Mouse (Mus musculus) lung, embryonic 14.5 days (tissue): ENCODE data around the gene Hcn4. TPM values are rescaled to one million over a fixed set of nuclear protein-coding genes. Genes with fewer than 3 reads are reported as not detected.

Source experiments
- ATAC-seq: fragments of 200-750 bp; cut with Nextera tagmentation; 2 replicates; pipeline ENCODE4 v1.8.0; 2017; ENCODE audit warnings: mild to moderate bottlenecking, moderate TSS enrichment, moderate library complexity; ENCODE audit not compliant: insufficient read depth
- DNase-seq: peaks from one replicate; pipeline ENCODE4 v3.0.0-alpha.2; 2015
- H3K27ac ChIP-seq: fragments of 300-500 bp; sonication (generic); 2 replicates; pipeline ENCODE4 v1.5.1; 2014; ENCODE audit warnings: low read depth, mild to moderate bottlenecking, moderate library complexity
- H3K27me3 ChIP-seq: fragments of 300-500 bp; sonication (generic); 2 replicates; pipeline ENCODE4 v1.6.1; 2014; ENCODE audit warnings: low read length, control low read depth; ENCODE audit not compliant: insufficient read depth
- H3K36me3 ChIP-seq: fragments of 300-500 bp; sonication (generic); 2 replicates; pipeline ENCODE4 v1.6.1; 2014; ENCODE audit warnings: control low read depth; ENCODE audit not compliant: insufficient read depth
- H3K4me1 ChIP-seq: fragments of 300-500 bp; sonication (generic); 2 replicates; pipeline ENCODE4 v1.6.1; 2014; ENCODE audit warnings: antibody characterized with exemption, control low read depth; ENCODE audit not compliant: insufficient read depth
- H3K4me2 ChIP-seq: fragments of 300-500 bp; sonication (generic); 2 replicates; pipeline ENCODE4 v1.6.1; 2014; ENCODE audit warnings: mild to moderate bottlenecking
- H3K4me3 ChIP-seq: fragments of 300-500 bp; sonication (generic); 2 replicates; pipeline ENCODE4 v1.5.1; 2014; ENCODE audit warnings: low read depth, low read length
- H3K9ac ChIP-seq: fragments of 300-500 bp; sonication (generic); 2 replicates; pipeline ENCODE4 v1.6.1; 2014
- H3K9me3 ChIP-seq: fragments of 300-500 bp; sonication (generic); 2 replicates; pipeline ENCODE4 v1.6.1; 2016; ENCODE audit warnings: low read depth, low read length, control low read depth
- CTCF ChIP-seq: IDR thresholded peaks from 2 replicates; pipeline ENCODE4 v1.5.1; 2016; ENCODE audit warnings: antibody characterized with exemption, low read depth
- WGBS: fragments of 180-500 bp; shearing (Covaris S2); extraction: QIAGEN DNeasy Blood & Tissue Kit; methylation state at CpG from one replicate; pipeline ENCODE4 v1.1.7; 2014; 5-methylcytosine and 5-hydroxymethylcytosine counted together
- polyA plus RNA-seq: library from polyadenylated mRNA; unstranded; fragments of >200 nt; fragmentation: Nextera tagmentation; extraction: Ambion mirVana; gene quantifications from 2 replicates; pipeline ENCODE4 v1.2.1, GENCODE M21; 2014

Hcn4 gene
- polyA plus RNA-seq, 1 experiment from 2014 or later: 0.30 TPM

DNA sequence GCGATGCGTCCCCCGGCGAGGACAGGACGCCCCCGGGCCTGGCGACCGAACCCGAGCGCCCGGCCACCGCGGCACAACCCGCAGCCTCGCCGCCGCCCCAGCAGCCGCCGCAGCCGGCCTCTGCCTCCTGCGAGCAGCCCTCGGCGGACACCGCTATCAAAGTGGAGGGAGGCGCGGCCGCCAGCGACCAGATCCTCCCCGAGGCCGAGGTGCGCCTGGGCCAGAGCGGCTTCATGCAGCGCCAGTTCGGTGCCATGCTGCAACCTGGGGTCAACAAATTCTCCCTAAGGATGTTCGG, 655 bp downstream of the Hcn4 start:
- ATAC-seq: no peak
- H3K9ac ChIP-seq: peak overlapping the region; percentile 61
- peaks cover 57% of the 10 kb centered on the region for H3K27me3 ChIP-seq

DNA sequence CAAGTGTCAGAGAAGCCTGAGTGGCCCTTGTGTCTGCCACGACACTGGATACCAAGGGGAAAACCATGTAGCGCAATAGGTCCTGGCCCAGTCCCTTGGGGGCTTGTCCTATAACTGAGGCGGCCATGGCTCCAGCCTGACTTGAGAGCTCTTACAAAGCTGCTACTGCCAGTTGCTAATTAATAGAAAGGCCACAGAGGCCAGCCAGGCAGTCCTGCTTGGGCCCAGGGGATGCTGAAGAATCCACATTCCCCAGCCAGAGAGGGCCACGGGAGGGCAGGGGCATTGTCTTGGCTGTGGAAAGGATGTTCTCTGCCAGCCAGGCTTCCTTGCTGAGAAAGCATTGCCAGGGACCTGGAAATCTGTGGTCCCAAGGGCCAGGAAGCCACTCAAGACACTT, 6.4 kb downstream of the Hcn4 start:
- 54% methylated on average over 4 of the region's 4 CpGs for WGBS
- Histone ChIP-seq H3K9me3 (no peaks in the 10 kb centered on the region), H3K9ac (no peak overlapping the region), H3K4me2 (no peak overlapping the region), H3K36me3 (no peaks in the 10 kb centered on the region), H3K4me1 (no peaks in the 10 kb centered on the region), H3K27ac (no peak overlapping the region), H3K4me3 (no peak overlapping the region), H3K27me3 (peaks cover 16% of the 10 kb centered on the region)
- DNase-seq: no peak
- TF ChIP-seq CTCF: no peak
- ATAC-seq: no peak

More for the DNA sequence above, 655 bp downstream of the Hcn4 start:
- Histone ChIP-seq H3K4me3 (peak overlapping the region; percentile 67), H3K36me3 (no peaks in the 10 kb centered on the region), H3K4me2 (peak overlapping the region; percentile 98), H3K27ac (no peak overlapping the region), H3K9me3 (no peaks in the 10 kb centered on the region), H3K4me1 (no peaks in the 10 kb centered on the region; the same call in 1 of the 2 replicates)
- 1% methylated on average over 35 of the region's 35 CpGs for WGBS
- DNase-seq: no peak
- no peak for TF ChIP-seq CTCF

DNA sequence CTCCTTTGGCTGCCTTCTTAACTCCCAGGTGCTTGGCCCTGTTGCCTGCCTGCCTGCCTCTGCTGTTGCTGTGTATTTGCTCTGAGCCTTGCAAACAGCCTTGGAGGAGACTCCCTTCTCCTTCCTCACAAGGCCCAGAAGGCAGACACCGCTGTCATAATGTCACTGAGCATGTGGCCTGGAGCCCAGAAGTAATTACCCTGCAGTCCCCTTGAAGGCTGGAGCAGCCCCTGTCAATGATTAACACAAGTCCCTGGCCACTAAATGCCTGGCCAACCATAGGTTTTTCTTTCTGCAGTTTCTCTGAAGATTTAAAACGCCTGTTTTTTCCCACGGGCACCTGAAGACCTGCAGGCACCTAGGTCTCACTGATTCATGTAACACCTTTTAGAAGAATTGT, 9.7 kb downstream of the Hcn4 start:
- no peak for TF ChIP-seq CTCF
- H3K9me3 ChIP-seq: no peaks in the 10 kb centered on the region
- H3K4me2 ChIP-seq: no peak overlapping the region
- no peaks in the 10 kb centered on the region for H3K4me1 ChIP-seq
- H3K27me3 ChIP-seq: no peaks in the 10 kb centered on the region
- H3K4me3 ChIP-seq: no peak overlapping the region
- no peaks in the 10 kb centered on the region for H3K36me3 ChIP-seq
- 50% methylated on average over 3 of the region's 3 CpGs for WGBS
- peak; percentile 37 for DNase-seq
- H3K27ac ChIP-seq: no peak overlapping the region
- H3K9ac ChIP-seq: no peak overlapping the region
- ATAC-seq: no peak

DNA sequence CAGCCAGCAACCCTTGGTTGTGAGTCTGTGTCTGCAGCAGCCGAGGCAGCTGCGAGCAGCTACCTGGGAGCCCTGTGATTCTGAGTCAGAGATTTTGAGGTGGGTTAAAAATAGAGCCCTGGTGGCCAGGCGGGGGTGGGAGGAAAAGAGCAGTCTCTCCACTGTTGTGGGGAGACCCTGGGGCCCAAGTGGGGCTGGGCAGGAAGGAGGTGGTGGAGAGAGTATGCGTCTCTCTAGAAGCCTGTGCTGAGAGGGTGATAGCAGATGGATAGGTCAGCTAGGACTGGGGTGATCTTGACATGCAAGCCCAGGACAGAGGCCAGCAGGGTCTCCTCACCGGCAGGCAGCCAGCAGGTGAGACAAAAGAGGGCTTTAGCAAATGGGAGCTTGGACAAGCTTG, 14.0 kb downstream of the Hcn4 start:
- no peak overlapping the region for H3K9ac ChIP-seq
- no peaks in the 10 kb centered on the region for H3K4me1 ChIP-seq
- no peak overlapping the region for H3K27ac ChIP-seq
- no peaks in the 10 kb centered on the region for H3K27me3 ChIP-seq
- H3K4me3 ChIP-seq: no peak overlapping the region
- no peak for ATAC-seq
- no peaks in the 10 kb centered on the region for H3K36me3 ChIP-seq
- H3K4me2 ChIP-seq: no peak overlapping the region
- no peaks in the 10 kb centered on the region for H3K9me3 ChIP-seq
- no peak for DNase-seq
- 36% methylated on average over 5 of the region's 5 CpGs for WGBS
- TF ChIP-seq CTCF: no peak

DNA sequence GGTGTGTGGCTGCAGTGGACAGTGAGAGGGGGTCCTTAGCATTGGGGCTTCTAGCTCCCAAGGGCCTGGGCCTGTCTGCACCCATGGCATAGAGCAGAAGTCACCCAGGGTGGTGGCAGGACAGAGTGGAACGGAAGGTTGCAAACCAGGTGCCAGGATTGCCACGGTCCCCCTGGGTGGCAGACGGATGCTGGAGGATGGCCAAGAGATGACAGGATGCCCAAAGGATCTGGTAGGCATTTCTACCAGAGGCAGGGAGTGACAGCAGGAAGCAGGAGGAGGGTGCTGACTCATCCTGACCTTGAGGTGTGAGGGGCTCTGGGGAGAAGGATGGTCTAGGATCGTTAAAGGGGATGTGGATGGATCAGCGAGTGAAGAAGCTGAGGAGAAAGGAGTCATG, 15.3 kb downstream of the Hcn4 start:
- Histone ChIP-seq H3K27ac (no peak overlapping the region), H3K9ac (no peak overlapping the region), H3K27me3 (no peaks in the 10 kb centered on the region), H3K36me3 (no peaks in the 10 kb centered on the region), H3K4me3 (no peak overlapping the region), H3K4me2 (no peak overlapping the region), H3K4me1 (no peaks in the 10 kb centered on the region), H3K9me3 (no peaks in the 10 kb centered on the region)
- 70% methylated on average over 5 of the region's 5 CpGs for WGBS
- DNase-seq (no peak), ATAC-seq (no peak)
- TF ChIP-seq CTCF: no peak

DNA sequence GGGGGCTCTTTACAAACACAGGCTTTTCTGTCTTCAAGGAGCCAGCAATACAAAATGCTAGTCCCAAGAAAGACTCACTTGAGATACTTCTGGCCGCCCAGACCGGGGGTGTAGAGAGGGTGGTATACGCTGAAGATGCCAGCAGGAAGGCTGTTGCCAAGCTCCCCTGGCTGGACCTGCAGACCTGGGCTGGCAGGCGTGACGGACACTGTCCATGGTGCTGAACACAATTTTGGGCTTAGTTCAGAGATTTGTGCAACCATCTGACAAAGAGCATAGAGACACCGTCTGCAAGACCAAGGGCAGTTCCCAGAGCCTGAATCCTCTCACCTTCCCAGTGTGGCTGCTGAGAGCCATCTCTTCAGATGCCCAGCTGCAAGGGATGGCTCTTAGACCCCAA, 18.4 kb downstream of the Hcn4 start:
- Histone ChIP-seq H3K9me3 (no peaks in the 10 kb centered on the region), H3K36me3 (no peaks in the 10 kb centered on the region), H3K9ac (no peak overlapping the region), H3K4me3 (no peak overlapping the region), H3K4me2 (no peak overlapping the region), H3K27me3 (no peaks in the 10 kb centered on the region), H3K4me1 (no peaks in the 10 kb centered on the region), H3K27ac (no peak overlapping the region)
- 16% methylated on average over 6 of the region's 6 CpGs for WGBS
- DNase-seq (peak; percentile 89), ATAC-seq (no peak)
- TF ChIP-seq CTCF: no peak

DNA sequence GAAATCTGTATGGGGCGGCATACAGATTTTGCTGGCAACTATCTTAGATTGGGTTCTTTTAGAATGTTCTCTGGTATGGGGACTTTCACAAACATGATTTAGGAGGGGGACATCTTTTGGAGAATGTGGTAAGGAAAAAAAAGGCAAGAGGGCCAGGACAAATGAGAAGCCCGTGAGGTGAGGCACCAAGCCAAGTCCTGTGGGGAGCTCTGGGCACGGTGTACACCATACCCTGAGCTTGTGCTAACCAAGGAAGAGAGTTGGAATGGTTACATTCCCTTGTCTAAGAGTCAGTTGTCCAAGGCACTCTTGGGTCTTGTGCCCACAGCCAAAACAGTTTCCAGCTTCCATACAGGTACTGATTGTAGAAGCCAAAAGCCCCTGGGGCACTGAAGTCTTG, 21.4 kb downstream of the Hcn4 start:
- no peak for DNase-seq
- 84% methylated on average over 3 of the region's 3 CpGs for WGBS
- H3K36me3 ChIP-seq: no peaks in the 10 kb centered on the region

DNA sequence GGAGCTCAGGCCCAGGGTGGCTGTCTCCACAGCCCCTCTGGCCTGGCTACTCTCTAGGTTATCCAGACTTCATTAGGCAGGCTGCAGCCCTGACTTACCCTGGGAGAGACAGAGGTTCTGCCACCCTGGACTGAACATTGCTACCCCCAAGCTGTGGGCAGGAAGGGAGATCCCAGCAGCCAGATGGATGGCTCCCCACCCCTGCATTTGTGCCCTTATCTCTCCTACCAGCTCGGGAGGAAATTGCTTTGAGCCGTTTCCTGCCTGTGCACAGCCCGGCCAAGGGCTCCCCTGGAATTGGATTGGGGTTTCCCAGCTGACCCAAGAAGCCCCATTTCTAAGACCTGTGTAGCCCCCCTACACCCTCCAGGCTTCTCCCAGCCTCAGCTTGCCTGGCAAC, 23.8 kb downstream of the Hcn4 start:
- Histone ChIP-seq H3K9ac (no peak overlapping the region), H3K4me1 (no peaks in the 10 kb centered on the region)

More for the DNA sequence above, 21.4 kb downstream of the Hcn4 start:
- no peaks in the 10 kb centered on the region for H3K4me1 ChIP-seq
- H3K4me2 ChIP-seq: no peak overlapping the region
- no peak for ATAC-seq
- no peaks in the 10 kb centered on the region for H3K9me3 ChIP-seq
- no peak overlapping the region for H3K9ac ChIP-seq
- TF ChIP-seq CTCF: no peak
- no peak overlapping the region for H3K4me3 ChIP-seq
- no peaks in the 10 kb centered on the region for H3K27me3 ChIP-seq
- H3K27ac ChIP-seq: no peak overlapping the region

More for the DNA sequence above, 23.8 kb downstream of the Hcn4 start:
- H3K27me3 ChIP-seq: no peaks in the 10 kb centered on the region
- H3K27ac ChIP-seq: no peak overlapping the region
- no peak overlapping the region for H3K4me3 ChIP-seq
- H3K9me3 ChIP-seq: no peaks in the 10 kb centered on the region
- DNase-seq (peak; percentile 25), ATAC-seq (no peak)
- no peak overlapping the region for H3K4me2 ChIP-seq
- H3K36me3 ChIP-seq: no peaks in the 10 kb centered on the region
- no peak for TF ChIP-seq CTCF
- WGBS: 22% methylated on average over 3 of the region's 3 CpGs
